Mouse (Mus musculus) hindbrain, postnatal 0 days (tissue): ENCODE measurements around the gene Myo6. TPM values are rescaled to one million over a fixed set of nuclear protein-coding genes. Genes with fewer than 3 reads are reported as not detected.

Experiments
- ATAC-seq: fragments of 200-750 bp; cut with Nextera tagmentation; 2 replicates; pipeline ENCODE4 v1.8.0; 2017; ENCODE audit warnings: mild to moderate bottlenecking, moderate TSS enrichment, moderate library complexity
- DNase-seq: peaks from one replicate; pipeline ENCODE4 v3.0.0-alpha.2; 2015; ENCODE audit warnings: low spot score
- H3K27ac ChIP-seq: fragments of 300-500 bp; sonication (generic); 2 replicates; pipeline ENCODE4 v1.5.1; 2014; ENCODE audit warnings: mild to moderate bottlenecking
- H3K27me3 ChIP-seq: fragments of 300-500 bp; sonication (generic); 2 replicates; pipeline ENCODE4 v1.6.1; 2014; ENCODE audit warnings: low read length, mixed read lengths; ENCODE audit not compliant: insufficient read depth
- H3K36me3 ChIP-seq: fragments of 300-500 bp; sonication (generic); 2 replicates; pipeline ENCODE4 v1.6.1; 2014; ENCODE audit warnings: low read length, mixed read lengths; ENCODE audit not compliant: insufficient read depth
- H3K4me1 ChIP-seq: fragments of 300-500 bp; sonication (generic); 2 replicates; pipeline ENCODE4 v1.6.1; 2014; ENCODE audit warnings: antibody characterized with exemption, low read length, mixed read lengths; ENCODE audit not compliant: insufficient read depth
- H3K4me2 ChIP-seq: fragments of 300-500 bp; sonication (generic); 2 replicates; pipeline ENCODE4 v1.6.1; 2014; ENCODE audit warnings: low read depth, mild to moderate bottlenecking, low read length, moderate library complexity, mixed read lengths
- H3K4me3 ChIP-seq: fragments of 300-500 bp; sonication (generic); 2 replicates; pipeline ENCODE4 v1.5.1; 2014; ENCODE audit warnings: low read length
- H3K9ac ChIP-seq: fragments of 300-500 bp; sonication (generic); replicated peaks from 2 replicates; pipeline ENCODE4 v1.6.1; 2014; ENCODE audit warnings: mild to moderate bottlenecking, low read length, moderate library complexity, mixed read lengths
- H3K9me3 ChIP-seq: fragments of 300-500 bp; sonication (generic); 2 replicates; pipeline ENCODE4 v1.6.1; 2016; ENCODE audit warnings: low read length, mixed read lengths
- CTCF ChIP-seq: IDR thresholded peaks from 2 replicates; pipeline ENCODE4 v1.5.1; 2016; ENCODE audit warnings: antibody characterized with exemption, control low read depth, low read depth
- WGBS: fragments of 180-500 bp; shearing (Covaris S2); extraction: QIAGEN DNeasy Blood & Tissue Kit; methylation state at CpG from one replicate; pipeline ENCODE4 v1.1.7; 2014; 5-methylcytosine and 5-hydroxymethylcytosine counted together
- polyA plus RNA-seq: library from polyadenylated mRNA; unstranded; fragments of >200 nt; fragmentation: Nextera tagmentation; extraction: Ambion mirVana; gene quantifications from 2 replicates; pipeline ENCODE4 v1.2.1, GENCODE M21; 2015
- total RNA-seq: library from RNA; depleted of rRNA; stranded (reverse); fragments of >200 nt; gene quantifications from 2 replicates; pipeline ENCODE4 v1.2.3, GENCODE M21; 2014; rRNA removed

Myo6 gene
- total and polyA plus RNA-seq, 2 experiments from 2014 or later: 32.6 to 48.4 TPM

DNA sequence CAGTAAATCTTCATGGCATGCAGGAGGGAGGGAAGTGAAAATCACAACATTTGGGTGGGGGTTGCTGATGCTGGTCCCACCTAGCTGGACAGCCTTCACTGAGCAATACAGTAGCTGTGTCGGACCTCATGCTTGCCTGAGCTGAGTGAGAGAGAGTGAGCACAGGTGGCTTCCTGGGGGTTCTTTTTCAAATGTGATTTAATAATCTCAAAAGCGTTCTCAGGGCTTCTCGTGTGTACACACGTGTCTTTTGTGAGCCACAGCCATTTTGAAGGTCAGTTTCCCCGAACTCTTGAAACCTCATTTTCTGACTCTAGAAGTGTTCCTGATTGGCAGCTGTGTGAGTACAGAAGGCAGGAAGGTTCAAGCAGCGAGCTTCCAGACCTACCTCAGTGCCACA, 177.7 kb downstream of the Myo6 start:
- TF ChIP-seq CTCF: no peak
- no peaks in the 10 kb centered on the region for H3K36me3 ChIP-seq
- H3K27me3 ChIP-seq: no peaks in the 10 kb centered on the region
- ATAC-seq (no peak), DNase-seq (no peak)
- WGBS: 92% methylated on average over 6 of the region's 6 CpGs
- no peaks in the 10 kb centered on the region for H3K4me1 ChIP-seq
- no peaks in the 10 kb centered on the region for H3K9me3 ChIP-seq
- H3K4me2 ChIP-seq: no peak overlapping the region
- H3K9ac ChIP-seq: no peak overlapping the region
- H3K4me3 ChIP-seq: no peak overlapping the region
- H3K27ac ChIP-seq: no peak overlapping the region

- ATAC-seq (no peak), DNase-seq (no peak)
- Histone ChIP-seq H3K9me3 (no peaks in the 10 kb centered on the region), H3K4me2 (no peak overlapping the region), H3K27ac (no peak overlapping the region), H3K27me3 (no peaks in the 10 kb centered on the region), H3K4me3 (no peak overlapping the region), H3K9ac (no peak overlapping the region), H3K4me1 (no peaks in the 10 kb centered on the region), H3K36me3 (no peaks in the 10 kb centered on the region)
- WGBS: 92% methylated on average over 6 of the region's 6 CpGs
- TF ChIP-seq CTCF: no peak
Observed at GRCm38 (mm10) chr9:80344451-80345000, 179.7 kb downstream of the Myo6 start.

DNA sequence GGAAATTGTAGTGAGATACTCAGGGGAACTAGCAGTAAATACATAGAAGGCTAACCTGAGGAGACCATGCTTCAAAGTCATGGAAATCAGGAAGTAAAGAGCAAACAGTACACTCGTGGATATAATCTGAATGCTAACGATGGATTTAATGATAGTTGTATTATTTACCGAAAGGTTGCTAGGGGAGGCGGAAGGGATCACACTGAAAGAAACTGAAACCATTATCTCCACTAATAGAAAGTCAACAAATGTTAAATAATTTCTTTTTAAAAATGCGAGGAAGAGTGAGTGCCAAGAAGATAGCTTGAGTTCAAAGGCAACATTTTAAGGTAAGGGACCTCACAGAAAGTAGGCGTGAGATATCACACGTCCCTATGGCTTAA, 186.5 kb downstream of the Myo6 start:
- 56% methylated on average over 7 of the region's 7 CpGs for WGBS
- Histone ChIP-seq H3K4me3 (no peak overlapping the region; the same call in 1 of the 2 replicates), H3K9ac (no peak overlapping the region), H3K4me2 (peak overlapping the region; percentile 39), H3K4me1 (no peaks in the 10 kb centered on the region), H3K36me3 (no peaks in the 10 kb centered on the region), H3K9me3 (no peaks in the 10 kb centered on the region), H3K27me3 (no peaks in the 10 kb centered on the region), H3K27ac (no peak overlapping the region)
- DNase-seq (no peak), ATAC-seq (no peak)
- TF ChIP-seq CTCF: no peak

GRCm38 (mm10) chr9:80351678-80352331, 187.0 kb downstream of the Myo6 start:
- no peak for TF ChIP-seq CTCF
- no peak overlapping the region for H3K27ac ChIP-seq
- no peaks in the 10 kb centered on the region for H3K36me3 ChIP-seq
- ATAC-seq (peak; percentile 73), DNase-seq (peak; percentile 58)
- no peaks in the 10 kb centered on the region for H3K27me3 ChIP-seq
- WGBS: 12% methylated on average over 20 of the region's 20 CpGs
- peak overlapping the region; percentile 39 for H3K4me2 ChIP-seq
- H3K9me3 ChIP-seq: no peaks in the 10 kb centered on the region
- no peaks in the 10 kb centered on the region for H3K4me1 ChIP-seq
- H3K9ac ChIP-seq: no peak overlapping the region
- no peak overlapping the region; the same call in 1 of the 2 replicates for H3K4me3 ChIP-seq

GRCm38 (mm10) chr9:80360063-80360462, 195.2 kb downstream of the Myo6 start:
- H3K27me3 ChIP-seq: no peaks in the 10 kb centered on the region
- H3K4me1 ChIP-seq: no peaks in the 10 kb centered on the region
- no peak overlapping the region for H3K27ac ChIP-seq
- TF ChIP-seq CTCF: no peak
- H3K36me3 ChIP-seq: no peaks in the 10 kb centered on the region
- no peak overlapping the region for H3K4me2 ChIP-seq
- H3K9ac ChIP-seq: no peak overlapping the region
- DNase-seq (no peak), ATAC-seq (no peak)
- no peak overlapping the region for H3K4me3 ChIP-seq
- no peaks in the 10 kb centered on the region for H3K9me3 ChIP-seq

Other genes starting within 250 kb of the Myo6 start
- gene Filip1, start 152.2 kb upstream of the Myo6 start, total RNA-seq: 1.4 and 2.6 TPM in 2 replicates
- gene Filip1, start 152.2 kb upstream of the Myo6 start, polyA plus RNA-seq: 2.5 and 3.7 TPM in 2 replicates
- gene Senp6, start 98.1 kb upstream of the Myo6 start, total RNA-seq: 47.9 and 56.3 TPM in 2 replicates
- 42.0 and 42.5 TPM in 2 replicates for gene Senp6, start 98.1 kb upstream of the Myo6 start, polyA plus RNA-seq